Mouse (Mus musculus) fat pad, adult 2 months (tissue): ENCODE data around the gene Lmbr1l.
"Not testable (repeated sequence)": the region's sequence is repeated elsewhere in the genome, so short reads cannot be mapped to it uniquely, and the experiment has no call there.

ENCODE experiments used
- DNase-seq: peaks from one replicate; pipeline ENCODE4 v3.0.0-alpha.2; 2011; ENCODE audit warnings: low read depth, low spot score; ENCODE audit errors: extremely low read depth

Gene Lmbr1l

DNA sequence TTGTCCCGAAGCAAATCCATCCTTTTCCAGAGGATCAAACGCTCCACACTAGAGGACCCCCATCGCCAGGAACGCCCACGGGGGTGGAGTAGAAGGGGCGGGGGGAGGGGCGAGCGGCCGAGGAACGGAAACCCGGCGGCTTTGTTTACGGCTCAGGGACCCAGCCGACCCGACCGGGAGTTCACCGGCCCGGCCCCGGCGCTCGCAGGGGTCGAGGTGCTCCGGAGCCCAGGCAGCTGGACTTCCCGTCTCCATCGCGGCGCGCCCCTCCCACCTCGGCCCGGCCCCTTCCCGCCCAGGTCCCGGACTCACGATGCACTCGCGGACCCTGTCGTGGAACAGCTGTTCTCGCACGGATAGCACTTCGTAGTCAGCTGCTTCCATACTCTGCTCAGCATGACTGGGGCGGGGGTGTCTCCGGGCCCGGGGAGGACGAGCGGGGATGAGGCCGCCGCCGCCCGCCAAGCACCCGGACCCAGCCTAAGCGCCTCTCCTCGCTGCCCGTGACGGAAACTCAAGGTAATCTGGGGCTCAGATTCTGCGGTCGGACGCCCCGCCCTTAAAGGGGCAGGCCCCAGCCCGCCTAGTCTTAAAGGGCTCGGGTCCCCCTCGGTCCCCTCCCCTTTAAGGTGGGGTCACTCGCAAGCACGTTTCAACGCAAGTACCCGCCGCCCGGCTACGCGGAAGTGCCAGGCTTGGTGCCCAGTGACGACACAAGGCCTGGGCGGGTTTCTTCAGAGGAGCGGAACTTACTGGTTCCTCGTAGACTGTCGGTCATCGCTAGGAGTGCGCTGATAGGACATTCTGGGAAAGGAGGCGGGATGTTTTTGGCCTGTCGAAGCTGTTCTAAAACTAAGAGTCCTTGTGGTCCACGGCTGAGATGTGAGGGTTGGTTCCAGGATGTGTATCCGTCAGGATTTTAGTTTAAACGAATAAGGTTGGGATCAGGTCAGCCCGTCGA, at the start of gene Lmbr1l:
TSS of gene Lmbr1l (minus strand) at position 694 of the 961 bp plus-strand sequence.
- peak; percentile 96 for DNase-seq

DNA sequence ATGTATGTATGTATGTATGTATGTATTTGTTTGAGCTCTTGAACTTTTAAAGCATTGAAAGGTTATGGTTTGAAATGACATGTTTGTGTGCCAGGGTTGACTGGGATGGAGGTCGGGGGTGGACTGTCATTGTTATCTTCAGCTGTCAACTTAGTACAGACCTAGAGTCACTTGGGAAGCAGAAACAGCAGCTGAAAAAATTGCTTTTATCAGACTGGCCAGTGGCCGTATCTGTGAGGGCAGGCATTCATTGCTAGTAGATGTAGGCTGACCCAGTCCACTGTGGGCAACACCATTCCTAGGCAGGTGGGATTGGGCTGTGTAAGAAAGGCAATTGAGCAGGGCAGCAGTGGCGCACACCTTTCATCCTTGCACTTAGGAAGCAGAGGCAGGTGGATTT, 41.5 kb upstream of the Lmbr1l start:
- DNase-seq, result no peak

DNA sequence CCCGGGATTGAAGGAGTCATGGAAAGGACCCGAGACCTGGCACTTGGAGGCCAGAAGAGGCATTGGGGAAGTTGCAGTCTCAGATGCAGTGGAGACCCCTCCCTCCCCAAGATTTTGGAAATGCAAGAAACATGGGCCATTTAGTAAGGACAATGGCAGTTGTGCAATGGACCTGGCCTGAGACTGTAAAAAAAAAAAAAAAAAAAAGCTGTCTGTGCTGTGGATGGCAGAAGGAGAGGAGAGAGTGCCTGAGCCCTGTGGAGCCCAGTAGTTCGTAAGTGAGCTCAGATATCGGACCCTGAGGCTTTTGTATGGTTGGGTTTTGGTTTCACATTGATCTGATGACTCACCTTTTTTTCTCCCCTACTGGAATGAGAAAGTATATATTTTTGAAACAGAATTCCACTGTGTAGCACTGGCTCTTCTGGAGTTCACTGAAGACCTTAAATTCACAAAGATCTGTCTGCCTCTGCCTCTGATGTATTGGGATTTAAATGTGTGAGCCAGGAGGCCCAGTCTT, 40.9 kb upstream of the Lmbr1l start:
- no peak for DNase-seq

DNA sequence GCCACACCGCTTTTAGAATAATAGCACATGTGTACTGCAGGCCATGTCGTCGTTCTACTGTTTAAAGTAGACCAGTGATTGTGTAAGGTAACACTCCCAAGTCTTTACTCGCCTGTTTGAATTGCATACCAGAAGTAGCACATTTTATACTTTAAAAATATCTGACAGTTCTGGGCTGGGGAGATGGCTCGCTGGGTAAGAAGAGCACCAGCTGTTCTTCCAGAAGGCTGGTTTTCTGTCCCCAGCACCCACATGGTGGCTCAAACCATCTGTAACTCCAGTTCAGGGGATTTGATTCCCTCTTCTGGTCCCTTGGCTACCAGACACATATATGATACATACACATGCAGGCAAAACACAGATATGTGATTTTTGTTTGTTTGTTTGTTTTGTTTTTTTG, 39.4 kb upstream of the Lmbr1l start:
- no peak for DNase-seq

DNA sequence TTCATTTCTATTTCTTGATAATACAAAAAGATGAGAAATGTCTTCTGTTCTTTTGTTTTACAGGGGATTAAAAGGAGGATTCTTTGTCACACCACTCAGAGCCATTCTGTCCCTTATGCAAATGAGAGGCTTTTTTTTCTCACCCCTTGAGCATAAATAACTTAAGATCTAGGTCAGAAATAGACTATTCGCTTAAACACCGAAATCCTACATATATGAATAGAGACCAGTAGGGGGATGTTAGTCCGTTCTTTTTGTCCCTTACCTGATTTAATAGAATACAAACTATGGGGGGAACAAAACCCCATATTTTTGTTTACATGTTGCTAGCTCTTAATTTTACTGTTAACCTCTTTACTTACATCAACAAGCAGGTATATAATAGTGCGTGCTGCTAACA, 38.0 kb upstream of the Lmbr1l start:
- no peak for DNase-seq

DNA sequence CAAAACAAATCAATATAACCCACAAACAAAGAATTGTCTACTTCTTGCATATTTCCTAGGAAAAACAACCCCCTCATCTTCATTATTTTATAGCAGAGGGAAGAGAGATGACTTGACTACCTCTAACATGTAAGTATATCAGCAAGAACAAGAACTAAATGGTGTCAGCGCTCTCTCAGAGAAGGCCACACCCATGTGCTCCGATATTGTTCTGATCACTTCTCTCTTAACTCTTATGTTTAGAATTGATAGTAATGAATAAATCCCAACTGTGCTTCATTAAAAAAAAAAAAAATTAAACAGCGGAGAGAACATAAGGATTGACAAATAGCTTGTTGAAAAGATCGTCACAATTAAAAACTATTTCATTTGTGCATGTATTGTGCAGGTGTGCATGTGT, 37.3 kb upstream of the Lmbr1l start:
- no peak for DNase-seq

DNA sequence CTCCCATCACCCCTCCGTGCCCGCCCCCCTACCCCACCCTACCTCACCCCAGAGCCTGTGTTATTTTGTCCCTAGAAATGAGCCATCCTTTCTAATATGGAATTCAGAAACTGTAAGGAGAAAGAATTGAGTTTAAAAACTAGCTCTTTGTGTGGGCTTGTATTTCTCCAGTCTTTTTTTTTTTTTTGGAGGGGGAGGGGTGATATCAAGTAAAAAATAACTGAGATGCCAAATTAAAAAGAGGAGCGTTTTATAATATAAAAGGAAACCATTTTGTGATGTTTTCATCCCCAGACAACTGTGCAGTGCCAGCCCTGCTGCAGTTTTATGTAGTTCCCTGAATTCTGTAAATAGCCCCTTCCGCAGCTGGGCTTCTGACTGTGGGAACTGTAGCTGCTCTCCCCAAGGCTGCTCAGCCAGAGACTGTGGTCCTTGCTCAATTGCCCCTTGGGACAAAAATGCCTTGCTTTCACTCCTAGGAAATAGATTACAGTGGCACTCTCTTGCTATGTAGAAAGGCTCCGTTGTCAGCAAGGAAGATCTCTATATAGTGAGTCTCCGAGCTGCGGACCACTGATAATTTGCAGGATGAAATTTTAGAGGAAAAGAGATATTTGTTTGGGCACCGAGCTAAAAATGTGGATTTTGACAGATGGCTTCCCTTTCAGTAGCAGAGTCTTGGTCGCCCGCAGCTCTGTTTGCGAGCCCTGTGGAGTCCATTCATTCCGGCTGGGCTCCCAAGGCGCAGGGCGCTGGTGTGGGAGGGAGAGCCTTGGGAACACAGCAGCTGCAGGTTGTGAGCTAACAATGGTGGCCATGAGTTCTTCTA, 36.6 kb upstream of the Lmbr1l start:
- no peak for DNase-seq

DNA sequence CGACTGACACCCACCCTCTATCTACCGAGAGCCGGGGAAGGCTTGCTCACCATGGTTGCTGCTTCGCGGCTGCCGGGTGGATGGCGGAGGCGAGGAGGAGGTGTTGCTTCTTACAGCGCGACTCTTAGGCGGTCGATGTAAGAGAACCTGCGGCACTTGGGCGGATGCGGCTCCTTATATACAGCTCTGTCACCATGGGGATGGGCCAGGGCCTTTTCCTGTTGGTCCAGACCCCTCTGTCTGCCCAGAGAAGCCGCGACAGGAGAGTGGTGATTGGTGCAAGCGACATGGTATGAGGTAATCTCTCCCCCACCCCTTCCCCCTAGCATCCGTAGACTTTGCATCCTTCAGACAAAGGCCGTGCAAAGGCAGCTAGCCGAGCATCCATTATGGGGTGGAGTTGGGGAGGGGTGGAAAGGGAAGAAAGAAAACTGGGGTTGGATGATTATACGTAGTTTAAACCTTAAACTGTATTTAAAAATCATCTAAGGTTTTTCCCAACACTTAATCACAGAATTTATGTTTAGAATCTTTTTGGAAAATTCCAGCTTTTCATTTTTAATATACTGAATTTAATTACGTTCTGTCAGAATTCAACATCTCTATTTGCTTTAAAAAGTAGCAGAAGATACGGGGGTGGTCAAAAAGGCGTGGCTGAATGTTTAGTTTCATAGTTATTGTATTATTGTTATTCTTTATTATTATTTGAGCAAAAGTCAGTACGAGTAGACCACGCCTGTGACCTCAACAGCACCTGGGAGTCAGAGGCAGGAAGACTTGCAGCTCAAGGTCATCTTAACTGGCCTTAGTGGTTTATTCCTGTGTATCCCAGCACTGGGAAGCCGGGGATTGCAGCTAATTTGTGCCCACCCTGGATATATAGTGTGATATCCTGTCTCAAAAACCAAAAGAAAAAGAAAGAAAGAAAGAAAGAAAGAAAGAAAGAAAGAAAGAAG, 35.6 kb upstream of the Lmbr1l start, which contains the start of the genes Gm49450 and Tuba1a:
TSS of gene Gm49450 (minus strand) at position 151 of the 956 bp plus-strand sequence.
TSS of gene Tuba1a (minus strand) at position 303 of the 956 bp plus-strand sequence.
- no peak for DNase-seq

DNA sequence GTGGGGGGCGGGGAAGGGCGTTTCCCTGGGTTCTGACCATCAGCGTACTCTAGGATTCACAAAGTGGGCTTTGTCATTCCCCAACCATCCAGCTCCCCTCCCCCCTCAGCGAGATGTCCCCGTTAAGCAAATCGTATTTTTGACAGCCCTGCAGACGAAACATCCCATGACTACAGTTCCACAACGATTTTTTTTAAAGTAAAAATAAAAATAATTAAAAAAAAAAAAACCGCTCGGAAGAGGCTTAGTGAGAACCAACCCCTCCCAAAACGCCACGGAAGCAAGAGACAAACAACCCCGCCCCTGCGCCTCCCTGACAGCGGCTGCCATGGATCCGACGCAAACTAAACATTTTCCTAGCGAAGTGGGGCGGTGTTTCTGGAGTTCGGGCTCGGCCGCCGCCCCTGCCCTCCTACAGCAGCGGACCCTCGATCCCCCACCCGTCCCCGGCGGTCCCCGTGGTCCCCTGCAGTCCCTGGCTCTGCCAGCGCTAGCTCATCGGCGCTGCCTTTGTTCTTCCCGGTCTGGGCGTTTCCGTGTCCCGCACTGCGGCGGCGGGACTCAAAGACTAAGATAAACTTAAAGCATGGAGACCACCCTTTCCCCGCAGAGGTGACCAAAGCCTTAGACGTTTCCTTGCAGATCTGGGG, 34.8 kb upstream of the Lmbr1l start:
- DNase-seq, result no peak

DNA sequence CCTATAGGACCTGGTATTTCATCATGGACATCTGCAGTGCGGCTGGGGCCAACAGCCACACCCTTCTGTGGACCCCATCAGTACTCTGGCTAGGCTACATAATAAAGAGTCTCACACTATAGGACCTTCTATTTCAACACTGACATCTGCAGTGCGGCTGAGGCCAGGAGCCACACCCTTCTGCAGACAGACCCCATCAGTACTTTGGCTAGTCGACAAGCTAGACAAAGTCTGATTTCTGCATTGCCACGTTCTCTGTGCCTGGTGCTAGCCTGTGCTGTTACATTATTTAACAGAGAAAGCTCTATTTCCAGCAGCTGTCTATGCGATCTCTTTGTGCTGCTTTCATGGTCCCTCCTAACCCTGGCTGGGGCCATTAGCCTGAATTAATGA, 34.0 kb upstream of the Lmbr1l start:
- DNase-seq, result no peak

DNA sequence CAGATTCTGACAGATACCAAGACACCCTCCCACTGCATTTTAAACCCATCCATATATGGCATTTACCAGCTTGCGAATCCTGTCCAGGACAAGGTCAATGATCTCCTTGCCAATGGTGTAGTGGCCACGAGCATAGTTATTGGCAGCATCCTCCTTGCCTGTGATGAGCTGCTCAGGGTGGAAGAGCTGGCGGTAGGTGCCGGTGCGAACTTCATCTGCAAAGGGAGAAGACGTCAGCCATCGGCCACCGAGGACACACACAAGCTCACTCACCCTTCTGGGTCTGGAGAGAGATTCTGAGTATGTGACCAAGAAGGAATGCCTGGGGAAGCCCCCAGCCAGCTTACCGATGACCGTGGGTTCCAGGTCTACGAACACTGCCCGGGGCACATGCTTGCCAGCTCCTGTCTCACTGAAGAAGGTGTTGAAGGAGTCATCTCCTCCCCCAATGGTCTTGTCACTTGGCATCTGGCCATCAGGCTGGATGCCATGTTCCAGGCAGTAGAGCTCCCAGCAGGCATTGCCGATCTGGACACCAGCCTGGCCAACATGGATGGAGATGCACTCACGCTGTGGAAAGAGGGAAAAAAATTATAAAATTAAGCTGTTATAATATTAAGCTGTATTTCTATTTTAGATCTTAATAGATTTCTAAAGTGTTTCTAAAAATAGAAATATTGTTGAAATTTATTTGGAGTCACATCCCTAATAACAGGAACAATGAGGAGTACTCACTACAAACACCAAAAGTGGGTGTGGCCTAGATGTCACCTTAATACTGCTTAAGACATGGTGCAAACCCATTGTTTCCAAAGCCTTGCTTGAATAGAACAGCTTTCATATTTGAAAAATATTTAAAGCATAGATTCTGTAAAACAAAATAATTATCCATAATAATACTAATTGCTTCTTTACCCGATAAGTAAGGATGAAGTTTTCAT, 33.4 kb upstream of the Lmbr1l start:
- not testable (repeated sequence) for DNase-seq

DNA sequence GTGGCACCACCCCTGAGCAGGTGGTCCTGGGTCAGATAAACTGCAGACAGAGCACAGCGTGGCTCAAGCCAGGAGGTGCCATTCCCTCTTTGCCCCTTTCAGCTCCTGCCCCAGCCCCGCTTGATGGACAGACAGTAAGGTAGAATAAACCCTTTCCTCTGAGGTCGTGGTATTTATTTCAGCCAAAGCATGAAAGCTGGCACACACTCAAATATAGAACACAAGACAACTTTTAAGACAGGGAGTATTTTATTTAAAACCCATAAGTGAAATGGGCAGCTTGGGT, 31.5 kb upstream of the Lmbr1l start:
- DNase-seq, result no peak

DNA sequence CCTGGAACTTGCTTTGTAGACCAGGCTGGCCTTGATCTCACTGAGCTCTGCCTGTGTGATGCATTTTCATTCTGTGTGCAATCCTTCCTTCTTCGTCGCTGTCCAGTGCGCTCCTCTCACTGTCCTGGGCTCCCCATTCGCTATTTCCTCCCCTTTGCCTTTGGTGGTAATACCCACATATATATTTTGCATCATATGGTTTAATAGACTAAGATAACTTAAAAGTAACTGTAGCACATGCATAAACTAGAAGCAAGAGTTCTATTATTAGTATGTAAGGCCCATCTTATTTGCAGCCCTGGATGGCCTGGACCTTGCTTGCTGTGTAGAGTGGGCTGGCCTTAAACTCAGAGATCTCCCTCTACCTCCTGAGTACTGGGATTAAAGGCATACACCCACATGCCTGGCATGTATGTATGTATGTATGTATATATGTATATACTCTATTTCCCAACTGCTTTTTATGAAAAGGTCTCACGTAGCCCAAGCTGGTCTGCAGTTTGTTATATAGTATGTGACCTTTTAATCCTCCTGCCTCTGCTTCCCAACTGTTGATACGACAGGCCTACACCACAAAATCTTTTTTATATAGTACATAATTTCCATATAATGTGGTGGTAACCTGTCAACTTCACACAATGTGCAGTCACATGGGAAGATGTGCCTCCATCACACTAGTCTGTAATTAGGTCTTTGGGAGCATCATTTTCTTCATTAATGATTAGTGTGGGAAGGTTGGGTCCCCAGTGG, 31.0 kb upstream of the Lmbr1l start:
- DNase-seq, result no peak

DNA sequence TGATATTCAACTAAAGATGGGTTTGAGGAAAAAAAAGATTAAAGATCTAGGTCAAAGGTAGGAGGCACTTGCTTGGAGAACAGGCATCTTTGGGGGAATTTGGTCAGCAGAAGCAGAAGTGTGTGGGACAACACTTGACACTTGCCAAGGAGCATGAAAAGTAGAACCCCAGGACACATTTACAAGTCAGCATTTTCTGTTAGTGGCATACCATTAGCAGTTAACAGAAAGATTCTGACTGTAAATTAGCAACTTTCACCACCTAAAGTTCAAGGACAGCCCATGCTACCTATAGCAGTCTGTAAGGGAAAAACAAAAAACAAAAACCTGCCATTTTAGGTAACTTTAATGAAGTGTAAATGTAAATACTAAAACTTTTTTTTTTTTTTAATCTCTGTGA, 30.4 kb upstream of the Lmbr1l start:
- DNase-seq, result no peak

DNA sequence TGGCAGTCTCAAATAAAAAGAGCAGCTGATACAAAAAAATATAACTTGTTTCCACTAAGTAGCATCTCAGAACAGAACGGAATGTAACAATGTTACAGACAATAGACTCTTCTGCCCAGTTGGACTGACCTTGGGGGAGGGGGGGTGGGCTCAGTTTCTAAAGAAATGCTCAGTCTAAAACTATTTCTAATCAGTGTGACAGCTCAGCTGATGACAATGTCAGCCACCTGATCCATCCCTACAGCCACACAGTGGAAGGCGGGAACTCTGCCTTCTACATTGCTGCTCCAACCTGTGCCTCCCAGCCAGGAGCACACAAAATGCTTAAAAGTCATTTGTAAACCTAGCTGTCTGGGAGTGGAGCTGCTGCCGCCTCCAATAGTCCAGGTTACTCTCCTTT, 29.9 kb upstream of the Lmbr1l start:
- no peak for DNase-seq

DNA sequence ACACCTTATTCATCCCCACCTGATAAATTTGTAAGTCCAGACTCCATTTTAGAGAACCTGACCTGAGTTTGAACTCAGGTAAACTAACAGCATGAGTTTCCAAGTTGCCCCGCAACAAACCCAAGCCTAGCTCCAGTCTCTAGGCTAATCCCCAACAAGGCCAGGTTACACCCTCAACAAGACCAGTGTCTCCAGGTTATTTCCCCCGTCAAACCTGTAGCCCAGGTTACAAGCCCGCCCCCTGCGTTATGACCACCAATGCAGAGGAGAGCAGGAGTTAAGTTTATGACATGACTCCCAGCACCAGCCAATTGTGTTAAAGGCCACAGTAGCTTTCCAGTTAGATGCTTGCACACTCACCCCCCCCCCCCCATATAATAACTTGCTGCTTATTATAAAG, 25.1 kb upstream of the Lmbr1l start:
- DNase-seq, result no peak

DNA sequence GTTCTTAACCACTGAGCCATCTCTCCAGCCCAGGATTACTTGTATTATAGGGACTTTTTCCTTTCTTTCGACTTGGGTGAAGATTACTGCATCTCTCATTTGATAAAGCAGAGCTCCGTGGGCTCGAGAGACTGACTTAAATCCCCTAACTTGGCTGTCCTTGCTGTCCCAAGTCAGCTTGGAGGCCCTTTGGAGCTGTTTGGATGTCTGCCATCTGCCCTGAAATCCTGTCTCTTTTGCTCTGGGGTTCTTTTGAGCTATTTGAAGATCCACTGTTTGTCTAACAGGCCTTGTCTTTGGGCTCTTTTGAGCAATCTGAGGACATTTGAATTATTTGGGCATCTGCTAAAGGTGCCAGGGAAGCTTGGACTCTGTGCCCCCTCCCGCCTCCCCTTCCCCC, 24.1 kb upstream of the Lmbr1l start:
- no peak for DNase-seq

DNA sequence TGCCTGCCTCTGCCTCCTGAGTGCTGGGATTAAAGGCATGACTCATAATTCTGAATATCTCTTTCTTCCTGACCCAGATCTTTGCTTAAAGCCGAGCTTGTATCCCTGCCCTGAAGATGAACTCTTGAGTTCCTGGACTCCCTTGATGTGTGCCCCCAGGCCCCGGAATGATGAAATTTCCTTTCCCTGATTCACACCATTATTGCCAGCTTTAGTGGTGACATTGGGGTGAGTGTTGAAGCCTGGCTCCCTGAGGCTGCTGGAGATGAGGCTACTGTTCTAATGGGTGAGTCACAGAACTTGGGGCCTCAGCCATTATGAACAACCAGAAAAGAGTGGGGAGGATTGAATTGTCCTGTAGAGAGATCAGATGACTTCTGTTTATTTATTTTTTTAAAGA, 23.5 kb upstream of the Lmbr1l start:
- no peak for DNase-seq
